Mouse (Mus musculus): ENCODE data around the gene Serpina1d. TPM values are rescaled to one million over a fixed set of nuclear protein-coding genes. Genes with fewer than 3 reads are reported as not detected.
"Not testable (repeated sequence)": the region's sequence is repeated elsewhere in the genome, so short reads cannot be mapped to it uniquely, and the experiment has no call there.

Gene Serpina1d
- not detected for total RNA-seq (2021)
- long read RNA-seq, experiment 1, result 0 reads
- long read RNA-seq, experiment 2, result 0 reads

DNA sequence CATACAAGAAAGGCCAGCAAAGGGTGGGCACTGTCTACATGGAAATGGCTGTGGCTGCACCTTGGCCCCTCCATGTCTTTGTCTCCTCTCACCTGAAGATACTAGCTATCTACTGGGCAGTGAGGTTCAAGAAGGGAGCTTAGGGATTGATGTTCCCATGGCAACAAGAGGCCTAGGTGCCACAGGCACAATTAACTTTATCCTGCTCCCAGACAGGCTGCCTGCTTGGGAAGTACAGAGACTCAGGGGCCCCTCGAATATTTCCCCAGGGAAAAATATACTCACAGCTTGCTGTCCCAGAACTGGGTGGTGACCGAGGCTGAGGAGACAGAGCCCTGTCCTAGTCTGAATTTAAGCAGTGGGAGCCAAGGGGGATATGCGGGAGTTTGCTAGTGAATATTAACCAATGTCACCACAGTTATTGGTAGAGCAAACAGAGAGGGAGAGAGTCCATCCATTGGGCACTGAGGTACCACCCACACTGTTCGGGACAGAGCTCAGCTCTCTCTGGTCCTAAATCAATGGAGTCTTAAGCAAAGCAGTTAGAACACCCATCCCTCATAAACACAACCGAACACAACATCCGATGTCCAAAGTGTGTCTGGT lies at the start of gene Serpina1d:
Gene Serpina1d (minus strand): TSS at position 347 of the 606 bp plus-strand sequence.
- intact Hi-C loops (cut with DNase I); DNase-seq; H3K4me3 ChIP-seq; H3K27ac ChIP-seq: not testable (repeated sequence)

DNA sequence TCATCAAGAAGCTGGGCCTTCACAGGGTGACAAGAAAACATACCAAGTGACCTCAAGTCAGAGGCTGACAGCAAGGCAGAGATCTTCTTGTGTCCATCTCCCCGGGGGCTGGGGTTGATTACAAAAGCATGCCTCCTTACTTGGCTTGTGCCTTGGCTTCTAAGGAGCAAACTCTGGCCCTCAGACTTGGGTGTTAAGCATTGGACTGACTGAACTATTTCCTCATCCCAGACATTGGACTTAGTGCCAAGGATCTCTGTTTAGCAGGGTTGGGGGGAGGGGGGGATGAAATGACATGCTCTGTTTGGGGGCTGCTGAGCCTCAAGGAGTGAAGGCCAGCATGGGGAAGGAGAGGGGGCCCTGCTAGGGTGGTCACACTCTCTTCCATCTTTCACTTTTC lies 2.8 kb downstream of the Serpina1d start:
- H3K4me3 ChIP-seq; DNase-seq; H3K27ac ChIP-seq; intact Hi-C loops (cut with DNase I): not testable (repeated sequence)

DNA sequence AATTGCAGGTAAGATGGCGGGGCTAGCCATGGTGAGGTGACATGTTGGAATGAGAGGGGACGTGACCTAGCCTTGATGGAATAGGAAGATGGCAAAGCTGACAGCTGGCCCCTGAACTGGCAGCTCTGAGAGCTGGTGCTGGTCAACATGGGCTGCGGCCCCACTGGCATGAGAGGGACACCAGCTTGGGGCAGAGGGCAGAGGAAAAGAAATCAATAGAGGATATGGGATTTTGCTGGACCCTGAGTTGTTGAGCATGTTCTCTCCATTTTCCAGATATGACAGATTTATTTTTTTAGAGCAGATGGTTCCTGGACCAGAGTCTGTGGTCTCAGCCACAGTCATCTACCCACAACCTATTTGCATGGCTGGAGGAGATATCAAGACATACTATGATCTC lies 10.3 kb downstream of the Serpina1d start:
- H3K4me3 ChIP-seq; intact Hi-C loops (cut with DNase I); H3K27ac ChIP-seq; DNase-seq: not testable (repeated sequence)

DNA sequence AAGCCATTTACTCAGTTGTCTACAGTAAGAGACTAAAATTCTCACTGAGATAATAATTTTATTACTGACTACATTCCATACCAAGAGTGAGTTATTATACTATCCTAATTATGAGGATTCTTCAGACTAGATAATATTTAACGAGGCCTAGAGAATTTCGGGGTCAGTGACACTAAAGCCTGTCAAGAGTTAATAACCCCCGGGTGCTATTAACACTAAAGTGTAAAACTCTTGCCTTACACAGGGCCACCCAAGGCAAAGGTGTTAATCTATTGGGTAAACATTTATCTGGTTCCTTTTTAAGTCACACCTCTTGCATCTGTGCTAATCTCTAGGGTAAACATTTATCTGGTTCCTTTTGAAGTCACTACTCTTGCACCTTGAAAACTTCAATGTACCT lies 13.1 kb downstream of the Serpina1d start:
- H3K27ac ChIP-seq; H3K4me3 ChIP-seq; DNase-seq; intact Hi-C loops (cut with DNase I): not testable (repeated sequence)

DNA sequence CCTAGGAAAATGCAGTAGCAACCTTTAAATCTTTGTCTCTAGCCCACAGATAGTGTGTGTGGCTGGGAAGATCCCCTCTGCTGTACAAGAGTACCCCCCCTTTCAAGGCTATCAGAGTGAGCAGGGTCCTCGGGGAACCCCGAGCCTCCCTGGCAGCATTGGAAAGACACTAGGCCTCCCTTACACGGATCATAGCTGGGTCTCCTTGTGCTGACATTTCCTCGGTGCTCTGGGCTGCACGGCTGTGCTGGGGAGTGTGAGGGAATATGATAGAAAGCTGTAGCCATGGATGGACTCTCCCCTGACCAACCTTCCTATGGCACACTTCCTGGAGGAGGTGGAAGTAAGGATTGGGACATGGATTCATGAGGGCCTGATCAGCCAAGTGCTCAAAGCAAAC lies 27.4 kb downstream of the Serpina1d start:
- H3K4me3 ChIP-seq; DNase-seq; H3K27ac ChIP-seq; intact Hi-C loops (cut with DNase I): not testable (repeated sequence)

DNA sequence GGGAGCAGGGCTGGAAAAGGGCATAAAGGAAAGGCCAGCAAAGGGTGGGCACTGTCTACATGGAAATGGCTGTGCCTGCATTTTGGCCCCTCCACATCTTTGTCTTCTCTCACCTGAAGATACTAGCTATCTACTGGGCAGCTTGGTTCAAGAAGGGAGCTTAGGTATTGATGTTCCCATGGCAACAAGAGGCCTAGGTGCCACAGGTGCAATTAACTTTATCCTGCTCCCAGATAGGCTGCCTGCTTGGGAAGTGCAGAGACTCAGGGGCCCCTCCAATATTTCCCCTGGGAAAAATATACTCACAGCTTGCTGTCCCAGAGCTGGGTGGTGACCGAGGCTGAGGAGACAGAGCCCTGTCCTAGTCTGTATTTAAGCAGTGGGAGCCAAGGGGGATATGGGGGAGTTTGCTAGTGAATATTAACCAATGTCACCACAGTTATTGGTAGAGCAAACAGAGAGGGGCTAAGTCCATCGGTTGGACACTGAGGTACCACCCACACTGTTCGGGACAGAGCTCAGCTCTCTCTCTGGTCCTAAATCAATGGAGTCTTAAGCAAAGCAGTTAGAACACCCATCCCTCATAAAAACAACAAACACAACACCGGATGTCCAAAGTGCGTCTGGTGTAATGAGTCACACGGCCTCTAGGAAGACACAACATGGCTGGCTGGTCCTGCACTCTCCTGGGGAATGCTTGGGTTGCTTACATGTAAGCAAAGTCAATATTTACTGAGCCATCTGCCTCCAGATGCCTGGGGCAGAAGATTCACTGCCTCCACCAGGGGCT lies 35.4 kb downstream of the Serpina1d start:
- DNase-seq; intact Hi-C loops (cut with DNase I); H3K4me3 ChIP-seq; H3K27ac ChIP-seq: not testable (repeated sequence)

DNA sequence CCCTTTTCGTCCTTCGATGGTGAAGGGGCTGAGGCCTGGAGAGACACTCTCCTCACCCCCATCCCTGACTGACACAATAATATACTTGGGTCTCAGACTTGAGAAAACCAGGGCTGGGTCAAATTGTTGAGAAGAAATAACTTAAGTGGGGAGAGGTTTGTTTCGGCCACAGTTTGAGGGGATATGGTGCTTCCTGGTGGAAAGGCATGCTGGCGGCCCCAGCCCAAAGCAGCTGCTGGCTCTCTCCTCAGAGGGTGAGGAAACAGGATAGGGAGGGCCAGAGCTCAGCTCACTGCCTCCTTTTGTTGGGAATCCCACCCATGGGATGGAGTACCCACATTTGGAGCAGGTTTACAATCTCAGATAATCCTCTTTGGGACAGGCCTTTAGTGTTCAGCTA lies 37.8 kb downstream of the Serpina1d start:
- DNase-seq; H3K27ac ChIP-seq; intact Hi-C loops (cut with DNase I); H3K4me3 ChIP-seq: not testable (repeated sequence)

DNA sequence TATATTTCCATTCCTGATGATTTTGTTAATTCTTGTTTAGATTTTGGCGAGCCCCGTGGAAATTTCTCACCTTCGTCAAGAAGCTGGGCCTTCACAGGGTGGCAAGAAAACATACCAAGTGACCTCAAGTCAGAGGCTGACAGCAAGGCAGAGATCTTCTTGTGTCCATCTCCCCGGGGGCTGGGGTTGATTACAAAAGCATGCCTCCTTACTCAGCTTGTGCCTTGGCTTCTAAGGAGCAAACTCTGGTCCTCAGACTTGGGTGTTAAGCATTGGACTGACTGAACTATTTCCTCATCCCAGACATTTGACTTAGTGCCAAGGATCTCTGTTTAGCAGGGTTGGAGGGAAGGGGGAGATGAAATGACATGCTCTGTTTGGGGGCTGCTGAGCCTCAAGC lies 38.3 kb downstream of the Serpina1d start:
- DNase-seq; H3K4me3 ChIP-seq; H3K27ac ChIP-seq; intact Hi-C loops (cut with DNase I): not testable (repeated sequence)

Other genes starting within 250 kb of the Serpina1d start
- under 1 TPM; 0.25 to 0.31 TPM for gene Ppp4r4, start 241.3 kb downstream of the Serpina1d start, total RNA-seq (2021)
- gene Serpina10, start 142.1 kb downstream of the Serpina1d start, total RNA-seq (2021), result not detected
- gene Serpina6, start 116.4 kb downstream of the Serpina1d start, total RNA-seq (2021), result not detected
- not detected for gene Serpina16, start 97.5 kb downstream of the Serpina1d start, total RNA-seq (2021)
- gene Serpina1f, start 78.1 kb downstream of the Serpina1d start, total RNA-seq (2021), result not detected
- not detected for gene Serpina1b, start 56.8 kb upstream of the Serpina1d start, total RNA-seq (2021)
- gene Serpina1a, start 90.0 kb upstream of the Serpina1d start, total RNA-seq (2021), result not detected
- not detected for gene Serpina1c, start 131.3 kb upstream of the Serpina1d start, total RNA-seq (2021)
- gene Serpina1e, start 185.4 kb upstream of the Serpina1d start, total RNA-seq (2021), result under 1 TPM in 1 of 2 experiments, not detected in 1; 0.17 TPM
- not detected for gene Serpina11, start 216.4 kb upstream of the Serpina1d start, total RNA-seq (2021)
- gene Serpina9, start 240.2 kb upstream of the Serpina1d start, total RNA-seq (2021), result not detected

All from gastrocnemius, adult 2 months (tissue).